Mouse (Mus musculus): ENCODE results near the gene Celf1. TPM values are rescaled to one million over a fixed set of nuclear protein-coding genes. Genes with fewer than 3 reads are reported as not detected.

Gene Celf1
- total RNA-seq, 1 experiment = 73.0 TPM

- no peaks in the 10 kb centered on the region for H3K9me3 ChIP-seq (ENCODE audit: control insufficient read depth, insufficient read depth, low read depth, low read length)
- H3K27ac ChIP-seq (ENCODE audit: insufficient read depth, low read depth, low read length, poor library complexity, severe bottlenecking) = no peak overlapping the region
- no peaks in the 10 kb centered on the region for H3K36me3 ChIP-seq (ENCODE audit: control insufficient read depth, insufficient read depth, low read length, poor library complexity, severe bottlenecking)
- H3K4me3 ChIP-seq (ENCODE audit: insufficient read depth in 1 of 2, low read depth in 1 of 2, low read length in 2 of 2, poor library complexity in 1 of 2, severe bottlenecking in 1 of 2) = peak overlapping the region in 1 of 2 experiments; percentile 97; a peak in 2 of 4 replicates
- no peak overlapping the region for H3K9ac ChIP-seq (ENCODE audit: insufficient read depth, low read depth, low read length, poor library complexity, severe bottlenecking)
- no peak for TF ChIP-seq ZC3H11A (IDR thresholded peaks at IDR 0.05; ENCODE audit: borderline replicate concordance, low read depth, low read length)
- TF ChIP-seq HCFC1 (IDR thresholded peaks at IDR 0.05; ENCODE audit: borderline replicate concordance, insufficient read depth, low read length) = no peak
- TF ChIP-seq ZNF384 (IDR thresholded peaks at IDR 0.05; ENCODE audit: low read depth, low read length) = no peak
- TF ChIP-seq CHD2 (IDR thresholded peaks at IDR 0.05; ENCODE audit: low read depth, low read length) = no peak
- TF ChIP-seq MAFK (IDR thresholded peaks at IDR 0.05; ENCODE audit: insufficient read depth, low read depth, low read length) = no peak
- DNase-seq (ENCODE audit: low read depth, low spot score) = no peak
- in situ Hi-C loops (cut with MboI; ENCODE audit: low sequenced_read_pairs in 2 of 2, unreplicated experiment in 2 of 2) = no loop called here
- peaks cover 1 to 7% of the 10 kb centered on the region in 2 experiments; a peak in 3 of 4 replicates for H3K4me1 ChIP-seq (ENCODE audit: control insufficient read depth in 2 of 2, insufficient read depth in 2 of 2, low read length in 2 of 2, poor library complexity in 1 of 2)
These were observed 1.6 kb downstream of the Celf1 start for GRCm38 (mm10) chr2:90941744-90942143.

- H3K4me1 ChIP-seq (ENCODE audit: control insufficient read depth in 2 of 2, insufficient read depth in 2 of 2, low read length in 2 of 2, poor library complexity in 1 of 2) = peaks cover 2 to 8% of the 10 kb centered on the region in 2 experiments; a peak in 2 of 4 replicates
- in situ Hi-C loops (cut with MboI; ENCODE audit: low sequenced_read_pairs in 2 of 2, unreplicated experiment in 2 of 2) = no loop called here
- no peaks in the 10 kb centered on the region; the same call in 1 of the 2 replicates for H3K36me3 ChIP-seq (ENCODE audit: control insufficient read depth, insufficient read depth, low read length, poor library complexity, severe bottlenecking)
- no peak overlapping the region for H3K9ac ChIP-seq (ENCODE audit: insufficient read depth, low read depth, low read length, poor library complexity, severe bottlenecking)
- no peaks in the 10 kb centered on the region for H3K9me3 ChIP-seq (ENCODE audit: control insufficient read depth, insufficient read depth, low read depth, low read length)
- DNase-seq (ENCODE audit: low read depth, low spot score) = no peak
- H3K4me3 ChIP-seq (ENCODE audit: insufficient read depth in 1 of 2, low read depth in 1 of 2, low read length in 2 of 2, poor library complexity in 1 of 2, severe bottlenecking in 1 of 2) = no peak overlapping the region
- H3K27ac ChIP-seq (ENCODE audit: insufficient read depth, low read depth, low read length, poor library complexity, severe bottlenecking) = no peak overlapping the region
- TF ChIP-seq CHD2 (IDR thresholded peaks at IDR 0.05; ENCODE audit: low read depth, low read length) (no peak), ZC3H11A (IDR thresholded peaks at IDR 0.05; ENCODE audit: borderline replicate concordance, low read depth, low read length) (no peak), HCFC1 (IDR thresholded peaks at IDR 0.05; ENCODE audit: borderline replicate concordance, insufficient read depth, low read length) (no peak), MAFK (IDR thresholded peaks at IDR 0.05; ENCODE audit: insufficient read depth, low read depth, low read length) (no peak), ZNF384 (IDR thresholded peaks at IDR 0.05; ENCODE audit: low read depth, low read length) (no peak)
These were observed 10.0 kb downstream of the Celf1 start for GRCm38 (mm10) chr2:90950149-90950548.

- TF ChIP-seq ZNF384 (IDR thresholded peaks at IDR 0.05; ENCODE audit: low read depth, low read length) (no peak), CHD2 (IDR thresholded peaks at IDR 0.05; ENCODE audit: low read depth, low read length) (no peak), MAFK (IDR thresholded peaks at IDR 0.05; ENCODE audit: insufficient read depth, low read depth, low read length) (no peak), HCFC1 (IDR thresholded peaks at IDR 0.05; ENCODE audit: borderline replicate concordance, insufficient read depth, low read length) (no peak), ZC3H11A (IDR thresholded peaks at IDR 0.05; ENCODE audit: borderline replicate concordance, low read depth, low read length) (no peak)
- Histone ChIP-seq H3K27ac (ENCODE audit: insufficient read depth, low read depth, low read length, poor library complexity, severe bottlenecking) (no peak overlapping the region), H3K4me3 (ENCODE audit: insufficient read depth in 1 of 2, low read depth in 1 of 2, low read length in 2 of 2, poor library complexity in 1 of 2, severe bottlenecking in 1 of 2) (no peak overlapping the region), H3K9me3 (ENCODE audit: control insufficient read depth, insufficient read depth, low read depth, low read length) (no peaks in the 10 kb centered on the region), H3K4me1 (ENCODE audit: control insufficient read depth in 2 of 2, insufficient read depth in 2 of 2, low read length in 2 of 2, poor library complexity in 1 of 2) (peaks cover 2 to 8% of the 10 kb centered on the region in 2 experiments; a peak in 2 of 4 replicates), H3K36me3 (ENCODE audit: control insufficient read depth, insufficient read depth, low read length, poor library complexity, severe bottlenecking) (no peaks in the 10 kb centered on the region; the same call in 1 of the 2 replicates), H3K9ac (ENCODE audit: insufficient read depth, low read depth, low read length, poor library complexity, severe bottlenecking) (no peak overlapping the region)
- in situ Hi-C loops (cut with MboI; ENCODE audit: low sequenced_read_pairs in 2 of 2, unreplicated experiment in 2 of 2) = no loop called here
- no peak for DNase-seq (ENCODE audit: low read depth, low spot score)
These were observed 10.5 kb downstream of the Celf1 start for GRCm38 (mm10) chr2:90950582-90951194.

GRCm38 (mm10) chr2:90953461-90953860 is 13.3 kb downstream of the Celf1 start:
- Histone ChIP-seq H3K9me3 (ENCODE audit: control insufficient read depth, insufficient read depth, low read depth, low read length) (no peaks in the 10 kb centered on the region), H3K9ac (ENCODE audit: insufficient read depth, low read depth, low read length, poor library complexity, severe bottlenecking) (no peak overlapping the region), H3K36me3 (ENCODE audit: control insufficient read depth, insufficient read depth, low read length, poor library complexity, severe bottlenecking) (no peaks in the 10 kb centered on the region; the same call in 1 of the 2 replicates), H3K4me1 (ENCODE audit: control insufficient read depth in 2 of 2, insufficient read depth in 2 of 2, low read length in 2 of 2, poor library complexity in 1 of 2) (peaks cover 0 to 6% of the 10 kb centered on the region in 2 experiments; a peak in 1 of 4 replicates), H3K4me3 (ENCODE audit: insufficient read depth in 1 of 2, low read depth in 1 of 2, low read length in 2 of 2, poor library complexity in 1 of 2, severe bottlenecking in 1 of 2) (no peak overlapping the region), H3K27ac (ENCODE audit: insufficient read depth, low read depth, low read length, poor library complexity, severe bottlenecking) (no peak overlapping the region)
- in situ Hi-C loops (cut with MboI; ENCODE audit: low sequenced_read_pairs in 2 of 2, unreplicated experiment in 2 of 2) = no loop called here
- TF ChIP-seq MAFK (IDR thresholded peaks at IDR 0.05; ENCODE audit: insufficient read depth, low read depth, low read length) = no peak
- TF ChIP-seq CHD2 (IDR thresholded peaks at IDR 0.05; ENCODE audit: low read depth, low read length) = no peak
- no peak for TF ChIP-seq ZC3H11A (IDR thresholded peaks at IDR 0.05; ENCODE audit: borderline replicate concordance, low read depth, low read length)
- no peak for TF ChIP-seq ZNF384 (IDR thresholded peaks at IDR 0.05; ENCODE audit: low read depth, low read length)
- TF ChIP-seq HCFC1 (IDR thresholded peaks at IDR 0.05; ENCODE audit: borderline replicate concordance, insufficient read depth, low read length) = no peak
- DNase-seq (ENCODE audit: low read depth, low spot score) = no peak

All from ES-E14 (cell line).